Comparison of ENCODE assay signal across 14 mouse cellular contexts in the genomic region with DNA sequence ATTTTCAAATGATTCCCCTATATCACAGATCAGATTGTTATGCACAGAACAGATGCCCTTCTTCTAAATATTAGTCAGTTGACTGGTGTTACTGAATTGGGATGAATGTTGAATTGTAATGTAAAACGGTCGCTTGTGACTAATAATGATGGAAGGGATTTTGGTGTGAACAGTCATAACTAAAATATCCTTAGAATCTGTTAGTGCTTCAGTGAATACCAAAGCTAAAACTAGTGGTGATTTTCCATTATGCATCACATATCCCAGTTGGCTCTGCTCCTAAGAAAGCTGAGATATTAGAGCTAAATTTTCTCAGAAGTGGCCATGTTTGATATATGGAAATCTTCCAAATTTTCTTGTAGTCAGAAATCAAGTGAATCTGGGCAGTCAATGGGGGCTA.
"Had no signal": no experiment of that assay in that cellular context is flagged by ENCODE, and none has a peak within 500 bp of the region (broad histone marks: within the 10 kb centered on the region; RNA-seq: fewer than 3 reads in every experiment).

No protein-coding gene starts in this region.

- H3K4me2 ChIP-seq: liver, embryonic 11.5 days; liver, embryonic 15.5 days; midbrain, embryonic 13.5 days; neural tube, embryonic 12.5 days had no signal

- H3K9me3 ChIP-seq: limb, embryonic 10.5 days; liver, embryonic 15.5 days; midbrain, embryonic 13.5 days; neural tube, embryonic 12.5 days had no signal

- H3K4me1 ChIP-seq: limb, embryonic 10.5 days; liver, embryonic 15.5 days; midbrain, embryonic 13.5 days; neural tube, embryonic 12.5 days had no signal

- H3K27ac ChIP-seq: kidney, postnatal 0 days; layer of hippocampus, adult 2 months; limb, embryonic 10.5 days; liver, embryonic 15.5 days; midbrain, embryonic 13.5 days; neural tube, embryonic 12.5 days; stomach, postnatal 0 days had no signal

- DNase-seq: kidney, postnatal 36 days; lung, adult 2 months; lung, postnatal 36 days; thymus, adult 18-20 months; thymus, postnatal 14 days had no signal

- ATAC-seq: lung, postnatal 0 days; midbrain, embryonic 13.5 days had no signal

- H3K4me3 ChIP-seq: layer of hippocampus, adult 2 months; limb, embryonic 10.5 days; liver, embryonic 15.5 days; midbrain, embryonic 13.5 days; neural tube, embryonic 12.5 days had no signal

- H3K36me3 ChIP-seq: limb, embryonic 10.5 days; liver, embryonic 15.5 days; midbrain, embryonic 13.5 days; neural tube, embryonic 12.5 days had no signal

- H3K9ac ChIP-seq: liver, embryonic 15.5 days; midbrain, embryonic 13.5 days; neural tube, embryonic 12.5 days had no signal

- H3K27me3 ChIP-seq: liver, embryonic 15.5 days; midbrain, embryonic 13.5 days; neural tube, embryonic 12.5 days had no signal
